Mouse (Mus musculus): ENCODE data around the gene Arl14ep. TPM values are rescaled to one million over a fixed set of nuclear protein-coding genes. Genes with fewer than 3 reads are reported as not detected.

Arl14ep gene
- total and polyA plus RNA-seq, 2 experiments from 2014 or later = 25.6 to 51.0 TPM

GRCm38 (mm10) chr2:106968320-106968719 lies 5.9 kb downstream of the Arl14ep start:
- 0 out of 2 replicates have a peak, but pooled peaks have one; percentile 36 for ATAC-seq
- no peak overlapping the region for H3K9ac ChIP-seq

GRCm38 (mm10) chr2:106963560-106963959 lies 10.7 kb downstream of the Arl14ep start:
- DNase-seq (no peak), ATAC-seq (no peak)
- no peak overlapping the region for H3K27ac ChIP-seq (ENCODE audit: low read depth, low read length)
- WGBS = 94% methylated on average over 3 of the region's 3 CpGs
- no peak overlapping the region for H3K4me2 ChIP-seq (ENCODE audit: low read depth)
- no peaks in the 10 kb centered on the region for H3K9me3 ChIP-seq (ENCODE audit: low read length)
- no peak for TF ChIP-seq CTCF (IDR thresholded peaks at IDR 0.05; ENCODE audit: low read depth)
- H3K9ac ChIP-seq = no peak overlapping the region
- no peak overlapping the region for H3K4me3 ChIP-seq (ENCODE audit: low read depth, low read length)
- H3K27me3 ChIP-seq (ENCODE audit: insufficient read depth, low read length) = no peaks in the 10 kb centered on the region
- H3K36me3 ChIP-seq (ENCODE audit: insufficient read depth) = peaks cover 25% of the 10 kb centered on the region; the same call in 1 of the 2 replicates
- no peaks in the 10 kb centered on the region for H3K4me1 ChIP-seq (ENCODE audit: insufficient read depth)

More at GRCm38 (mm10) chr2:106968320-106968719, 5.9 kb downstream of the Arl14ep start:
- Histone ChIP-seq H3K27me3 (ENCODE audit: insufficient read depth, low read length) (no peaks in the 10 kb centered on the region), H3K9me3 (ENCODE audit: low read length) (no peaks in the 10 kb centered on the region), H3K4me1 (ENCODE audit: insufficient read depth) (peaks cover 10% of the 10 kb centered on the region; the same call in 1 of the 2 replicates), H3K4me3 (ENCODE audit: low read depth, low read length) (no peak overlapping the region), H3K27ac (ENCODE audit: low read depth, low read length) (no peak overlapping the region), H3K4me2 (ENCODE audit: low read depth) (no peak overlapping the region), H3K36me3 (ENCODE audit: insufficient read depth) (peaks cover 29% of the 10 kb centered on the region; the same call in 1 of the 2 replicates)
- no peak for DNase-seq
- 54% methylated on average over 6 of the region's 6 CpGs for WGBS
- no peak for TF ChIP-seq CTCF (IDR thresholded peaks at IDR 0.05; ENCODE audit: low read depth)

GRCm38 (mm10) chr2:106961650-106962049 lies 12.6 kb downstream of the Arl14ep start:
- DNase-seq (no peak), ATAC-seq (no peak)
- no peak overlapping the region for H3K4me2 ChIP-seq (ENCODE audit: low read depth)
- no peaks in the 10 kb centered on the region for H3K4me1 ChIP-seq (ENCODE audit: insufficient read depth)
- no peaks in the 10 kb centered on the region for H3K9me3 ChIP-seq (ENCODE audit: low read length)
- H3K27me3 ChIP-seq (ENCODE audit: insufficient read depth, low read length) = no peaks in the 10 kb centered on the region
- no peak overlapping the region for H3K4me3 ChIP-seq (ENCODE audit: low read depth, low read length)
- peak; percentile 36; the same call in 1 of the 2 replicates for TF ChIP-seq CTCF (IDR thresholded peaks at IDR 0.05; ENCODE audit: low read depth)
- H3K27ac ChIP-seq (ENCODE audit: low read depth, low read length) = no peak overlapping the region
- H3K36me3 ChIP-seq (ENCODE audit: insufficient read depth) = peaks cover 17% of the 10 kb centered on the region; the same call in 1 of the 2 replicates
- 84% methylated on average over 3 of the region's 3 CpGs for WGBS
- H3K9ac ChIP-seq = no peak overlapping the region

GRCm38 (mm10) chr2:106961066-106961465 lies 13.2 kb downstream of the Arl14ep start:
- peaks cover 15% of the 10 kb centered on the region; the same call in 1 of the 2 replicates for H3K36me3 ChIP-seq (ENCODE audit: insufficient read depth)
- no peak for ATAC-seq
- no peak overlapping the region for H3K4me2 ChIP-seq (ENCODE audit: low read depth)
- H3K9ac ChIP-seq = no peak overlapping the region
- no peaks in the 10 kb centered on the region for H3K27me3 ChIP-seq (ENCODE audit: insufficient read depth, low read length)
- TF ChIP-seq CTCF (IDR thresholded peaks at IDR 0.05; ENCODE audit: low read depth) = no peak
- H3K27ac ChIP-seq (ENCODE audit: low read depth, low read length) = no peak overlapping the region
- no peaks in the 10 kb centered on the region for H3K9me3 ChIP-seq (ENCODE audit: low read length)
- no peaks in the 10 kb centered on the region for H3K4me1 ChIP-seq (ENCODE audit: insufficient read depth)
- WGBS = 90% methylated on average over 2 of the region's 2 CpGs
- H3K4me3 ChIP-seq (ENCODE audit: low read depth, low read length) = no peak overlapping the region
- no peak for DNase-seq

- no peaks in the 10 kb centered on the region for H3K9me3 ChIP-seq (ENCODE audit: low read length)
- ATAC-seq (peak; percentile 53; the same call in 1 of the 2 replicates), DNase-seq (peak; percentile 52)
- 33% methylated on average over 7 of the region's 7 CpGs for WGBS
- no peaks in the 10 kb centered on the region for H3K27me3 ChIP-seq (ENCODE audit: insufficient read depth, low read length)
- H3K27ac ChIP-seq (ENCODE audit: low read depth, low read length) = no peak overlapping the region
- H3K4me1 ChIP-seq (ENCODE audit: insufficient read depth) = no peaks in the 10 kb centered on the region
- peaks cover 15% of the 10 kb centered on the region; the same call in 1 of the 2 replicates for H3K36me3 ChIP-seq (ENCODE audit: insufficient read depth)
- no peak overlapping the region for H3K4me3 ChIP-seq (ENCODE audit: low read depth, low read length)
- TF ChIP-seq CTCF (IDR thresholded peaks at IDR 0.05; ENCODE audit: low read depth) = peak; percentile 74
- no peak overlapping the region for H3K4me2 ChIP-seq (ENCODE audit: low read depth)
- H3K9ac ChIP-seq = no peak overlapping the region
These were observed 14.0 kb downstream of the Arl14ep start for GRCm38 (mm10) chr2:106960237-106960636.

GRCm38 (mm10) chr2:106959380-106959779 lies 14.8 kb downstream of the Arl14ep start:
- Histone ChIP-seq H3K4me1 (ENCODE audit: insufficient read depth) (no peaks in the 10 kb centered on the region), H3K36me3 (ENCODE audit: insufficient read depth) (peaks cover 9% of the 10 kb centered on the region; the same call in 1 of the 2 replicates), H3K27ac (ENCODE audit: low read depth, low read length) (no peak overlapping the region), H3K4me2 (ENCODE audit: low read depth) (no peak overlapping the region), H3K9ac (no peak overlapping the region), H3K27me3 (ENCODE audit: insufficient read depth, low read length) (no peaks in the 10 kb centered on the region), H3K9me3 (ENCODE audit: low read length) (no peaks in the 10 kb centered on the region), H3K4me3 (ENCODE audit: low read depth, low read length) (no peak overlapping the region)
- no peak for ATAC-seq
- DNase-seq = no peak
- TF ChIP-seq CTCF (IDR thresholded peaks at IDR 0.05; ENCODE audit: low read depth) = no peak
- 83% methylated on average over 5 of the region's 5 CpGs for WGBS

- no peak overlapping the region for H3K9ac ChIP-seq
- no peaks in the 10 kb centered on the region for H3K4me1 ChIP-seq (ENCODE audit: insufficient read depth)
- H3K4me3 ChIP-seq (ENCODE audit: low read depth, low read length) = no peak overlapping the region
- H3K27ac ChIP-seq (ENCODE audit: low read depth, low read length) = no peak overlapping the region
- no peaks in the 10 kb centered on the region for H3K27me3 ChIP-seq (ENCODE audit: insufficient read depth, low read length)
- H3K4me2 ChIP-seq (ENCODE audit: low read depth) = no peak overlapping the region
- no peaks in the 10 kb centered on the region for H3K9me3 ChIP-seq (ENCODE audit: low read length)
- ATAC-seq (no peak), DNase-seq (no peak)
- 83% methylated on average over 6 of the region's 6 CpGs for WGBS
- H3K36me3 ChIP-seq (ENCODE audit: insufficient read depth) = peaks cover 7% of the 10 kb centered on the region; the same call in 1 of the 2 replicates
- TF ChIP-seq CTCF (IDR thresholded peaks at IDR 0.05; ENCODE audit: low read depth) = no peak
These were observed 15.3 kb downstream of the Arl14ep start for GRCm38 (mm10) chr2:106958916-106959315.
